Mouse (Mus musculus) ES-E14 (cell line): ENCODE measurements around the gene 4930519G04Rik. TPM values are rescaled to one million over a fixed set of nuclear protein-coding genes. Genes with fewer than 3 reads are reported as not detected.

ENCODE experiments used
- DNase-seq: peaks from one replicate; pipeline ENCODE4 v3.0.0-alpha.2; 2013; ENCODE audit warnings: low read depth, low spot score
- H3K27ac ChIP-seq: 2 replicates; pipeline ENCODE4 v1.5.1; 2012; ENCODE audit warnings: low read depth, mild to moderate bottlenecking, low read length, moderate library complexity, mixed read lengths; ENCODE audit not compliant: poor library complexity, insufficient read depth, severe bottlenecking
- H3K36me3 ChIP-seq: 2 replicates; pipeline ENCODE4 v1.6.1; 2012; ENCODE audit warnings: mild to moderate bottlenecking, low read length, moderate library complexity, mixed read lengths; ENCODE audit not compliant: control insufficient read depth, poor library complexity, insufficient read depth, severe bottlenecking
- H3K4me1 ChIP-seq, 2 experiments: fragments of 150-350 bp in 1 of 2; sonication (generic) in 1 of 2; 2 replicates each; pipeline ENCODE4 v1.6.1; 2012; ENCODE audit warnings: low read length in 2 of 2, mild to moderate bottlenecking in 1 of 2, mixed read lengths in 1 of 2; ENCODE audit not compliant: control insufficient read depth in 2 of 2, insufficient read depth in 2 of 2, poor library complexity in 1 of 2
- H3K4me3 ChIP-seq, 2 experiments: fragments of 150-350 bp in 1 of 2; sonication (generic) in 1 of 2; 2 replicates each; pipeline ENCODE4 v1.5.1; 2012; ENCODE audit warnings: low read length in 2 of 2, low read depth in 1 of 2, mild to moderate bottlenecking in 1 of 2, mixed read lengths in 1 of 2; ENCODE audit not compliant: insufficient read depth in 1 of 2, poor library complexity in 1 of 2, severe bottlenecking in 1 of 2
- H3K9ac ChIP-seq: 2 replicates; pipeline ENCODE4 v1.6.1; 2012; ENCODE audit warnings: low read depth, mild to moderate bottlenecking, low read length, mixed read lengths; ENCODE audit not compliant: poor library complexity, insufficient read depth, severe bottlenecking
- H3K9me3 ChIP-seq: fragments of 150-350 bp; sonication (generic); 2 replicates; pipeline ENCODE4 v1.6.1; 2012; ENCODE audit warnings: low read depth, mild to moderate bottlenecking, low read length; ENCODE audit not compliant: control insufficient read depth, insufficient read depth
- CHD2 ChIP-seq: IDR thresholded peaks from 2 replicates; pipeline ENCODE4 v1.6.1; 2014; ENCODE audit warnings: mild to moderate bottlenecking, low read depth, low read length, inconsistent platforms
- HCFC1 ChIP-seq: IDR thresholded peaks from 2 replicates; pipeline ENCODE4 v1.6.1; 2012; ENCODE audit warnings: low read length, inconsistent platforms, borderline replicate concordance; ENCODE audit not compliant: insufficient read depth
- MAFK ChIP-seq: IDR thresholded peaks from 2 replicates; pipeline ENCODE4 v1.6.1; 2014; ENCODE audit warnings: mild to moderate bottlenecking, low read depth, low read length, inconsistent platforms; ENCODE audit not compliant: insufficient read depth
- ZC3H11A ChIP-seq: IDR thresholded peaks from 2 replicates; pipeline ENCODE4 v1.6.1; 2012; ENCODE audit warnings: low read depth, mild to moderate bottlenecking, inconsistent platforms, low read length, borderline replicate concordance
- ZNF384 ChIP-seq: IDR thresholded peaks from 2 replicates; pipeline ENCODE4 v1.6.1; 2012; ENCODE audit warnings: low read depth, low read length, inconsistent platforms
- in situ Hi-C, 2 experiments: fragments of 600-800 bp; cut with MboI; formaldehyde crosslinking; loops; one replicate each; pipeline ENCODE4 v1.15.1; 2025; ENCODE audit warnings: low sequenced_read_pairs in 2 of 2, inconsistent platforms in 1 of 2; ENCODE audit not compliant: unreplicated experiment in 2 of 2
- total RNA-seq: library from RNA; depleted of rRNA; stranded (reverse); fragments of 300-350 nt; gene quantifications from 2 replicates; pipeline ENCODE4 v1.2.3, GENCODE M21; 2012

Gene 4930519G04Rik
- total RNA-seq, 1 experiment: not detected

GRCm38 (mm10) chr5:114883022-114883421 lies 29.6 kb downstream of the 4930519G04Rik start:
- no peak overlapping the region for H3K27ac ChIP-seq

GRCm38 (mm10) chr5:114886801-114887200 lies 33.3 kb downstream of the 4930519G04Rik start:
- in situ Hi-C loops: no loop called here
- TF ChIP-seq ZC3H11A: no peak
- TF ChIP-seq ZNF384: no peak
- TF ChIP-seq CHD2: no peak
- TF ChIP-seq HCFC1: no peak
- TF ChIP-seq MAFK: no peak
- H3K4me1 ChIP-seq: no peaks in the 10 kb centered on the region; a peak in 1 of 4 replicates
- H3K27ac ChIP-seq: no peak overlapping the region; the same call in 1 of the 2 replicates
- H3K9me3 ChIP-seq: no peaks in the 10 kb centered on the region
- H3K9ac ChIP-seq: no peak overlapping the region
- no peak for DNase-seq
- H3K36me3 ChIP-seq: no peaks in the 10 kb centered on the region
- H3K4me3 ChIP-seq: no peak overlapping the region

More at GRCm38 (mm10) chr5:114883022-114883421, 29.6 kb downstream of the 4930519G04Rik start:
- no peaks in the 10 kb centered on the region; a peak in 1 of 4 replicates for H3K4me1 ChIP-seq
- no peaks in the 10 kb centered on the region for H3K9me3 ChIP-seq
- no peak for TF ChIP-seq ZC3H11A
- no peak for TF ChIP-seq ZNF384
- TF ChIP-seq HCFC1: no peak
- no peak for TF ChIP-seq CHD2
- no peak for TF ChIP-seq MAFK
- no peaks in the 10 kb centered on the region for H3K36me3 ChIP-seq
- DNase-seq: no peak
- no peak overlapping the region for H3K4me3 ChIP-seq
- no peak overlapping the region for H3K9ac ChIP-seq
- in situ Hi-C loops: no loop called here

- Histone ChIP-seq H3K9me3 (no peaks in the 10 kb centered on the region), H3K4me3 (no peak overlapping the region), H3K9ac (no peak overlapping the region), H3K27ac (no peak overlapping the region), H3K36me3 (no peaks in the 10 kb centered on the region), H3K4me1 (no peaks in the 10 kb centered on the region)
- no peak for TF ChIP-seq HCFC1
- TF ChIP-seq ZNF384: no peak
- TF ChIP-seq CHD2: no peak
- no peak for TF ChIP-seq MAFK
- TF ChIP-seq ZC3H11A: no peak
- DNase-seq: no peak
- in situ Hi-C loops: no loop called here
Measured at GRCm38 (mm10) chr5:114888995-114889394, 35.5 kb downstream of the 4930519G04Rik start.

GRCm38 (mm10) chr5:114895542-114895941 lies 42.1 kb downstream of the 4930519G04Rik start:
- Histone ChIP-seq H3K27ac (no peak overlapping the region), H3K9me3 (no peaks in the 10 kb centered on the region), H3K4me1 (peaks cover 0 to 11% of the 10 kb centered on the region in 2 experiments; a peak in 1 of 4 replicates), H3K4me3 (no peak overlapping the region), H3K36me3 (no peaks in the 10 kb centered on the region), H3K9ac (no peak overlapping the region)
- no peak for DNase-seq
- no peak for TF ChIP-seq HCFC1
- no peak for TF ChIP-seq ZC3H11A
- no peak for TF ChIP-seq ZNF384
- no peak for TF ChIP-seq MAFK
- no peak for TF ChIP-seq CHD2
- in situ Hi-C loops: no loop called here
